Mouse (Mus musculus): ENCODE data around the gene Fmnl1. TPM values are rescaled to one million over a fixed set of nuclear protein-coding genes. Genes with fewer than 3 reads are reported as not detected.
"Not testable (repeated sequence)": the region's sequence is repeated elsewhere in the genome, so short reads cannot be mapped to it uniquely, and the experiment has no call there.

Gene Fmnl1
- polyA plus RNA-seq, 1 experiment, result 63.7 TPM

DNA sequence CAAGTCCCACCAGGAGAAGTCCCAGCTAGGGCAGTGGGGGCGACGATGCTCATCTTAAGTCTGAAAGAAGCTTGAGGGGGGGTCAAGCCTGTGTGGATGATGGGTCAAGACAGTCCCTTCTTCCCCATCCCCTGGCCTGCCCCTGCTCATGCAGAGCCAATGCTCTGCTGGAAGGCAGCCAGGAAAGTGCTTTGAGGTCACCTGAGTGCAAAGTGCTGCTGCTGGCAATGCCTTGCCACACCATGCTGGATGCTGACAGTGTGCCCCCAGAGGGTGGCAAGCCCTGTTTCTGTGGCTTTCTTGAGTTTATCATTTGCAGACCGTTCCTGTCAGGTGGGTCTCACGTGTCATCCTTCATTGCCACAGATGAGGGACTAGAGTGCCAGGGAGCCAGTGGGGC is 49.1 kb downstream of the Fmnl1 start:
- no peaks in the 10 kb centered on the region for H3K27me3 ChIP-seq (ENCODE audit: control insufficient read depth, insufficient read depth, low read length)
- WGBS, result 70% methylated on average over 4 of the region's 4 CpGs
- DNase-seq, result no peak
- peaks cover 15% of the 10 kb centered on the region for H3K4me1 ChIP-seq (ENCODE audit: control insufficient read depth, insufficient read depth, low read length)
- H3K27ac ChIP-seq (ENCODE audit: insufficient read depth, low read length), result no peak overlapping the region
- TF ChIP-seq POLR2A (IDR thresholded peaks at IDR 0.05; ENCODE audit: borderline replicate concordance, insufficient read depth, low read length) (no peak), CTCF (IDR thresholded peaks at IDR 0.05; ENCODE audit: borderline replicate concordance, insufficient read depth, low read depth, low read length) (no peak)
- no peak overlapping the region for H3K4me3 ChIP-seq (replicated peaks; ENCODE audit: insufficient read depth, low read depth, low read length)

DNA sequence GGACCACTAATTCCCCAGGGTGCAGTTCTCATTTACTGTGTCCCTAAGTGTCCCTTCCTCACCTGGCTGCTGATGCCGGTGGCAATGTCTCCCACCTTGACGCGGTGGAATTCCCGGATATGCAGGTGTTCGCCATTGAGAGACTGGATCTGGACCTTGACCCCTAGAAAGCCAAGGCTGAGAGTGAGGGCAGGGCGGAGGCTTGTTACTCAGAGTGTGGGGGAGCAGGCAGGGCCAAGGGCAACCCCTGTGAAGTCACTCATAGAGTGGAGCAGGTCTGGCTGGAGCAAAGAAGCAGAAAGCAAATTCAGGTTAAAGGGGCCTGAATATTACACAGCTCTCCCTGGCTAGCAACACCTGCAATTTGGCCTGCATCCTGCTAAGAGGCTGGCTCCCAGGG is 50.5 kb downstream of the Fmnl1 start:
- 94% methylated on average over 6 of the region's 6 CpGs for WGBS
- TF ChIP-seq POLR2A (IDR thresholded peaks at IDR 0.05; ENCODE audit: borderline replicate concordance, insufficient read depth, low read length) (no peak), CTCF (IDR thresholded peaks at IDR 0.05; ENCODE audit: borderline replicate concordance, insufficient read depth, low read depth, low read length) (no peak)

GRCm38 (mm10) chr11:103222718-103223117 is 51.8 kb downstream of the Fmnl1 start:
- H3K27me3 ChIP-seq (ENCODE audit: control insufficient read depth, insufficient read depth, low read length); H3K4me3 ChIP-seq (replicated peaks; ENCODE audit: insufficient read depth, low read depth, low read length); DNase-seq; H3K27ac ChIP-seq (ENCODE audit: insufficient read depth, low read length): not testable (repeated sequence)
- peaks cover 15% of the 10 kb centered on the region for H3K4me1 ChIP-seq (ENCODE audit: control insufficient read depth, insufficient read depth, low read length)
- 88% methylated on average over 4 of the region's 4 CpGs for WGBS

More for the DNA sequence above, 50.5 kb downstream of the Fmnl1 start:
- no peak overlapping the region for H3K27ac ChIP-seq (ENCODE audit: insufficient read depth, low read length)
- no peak overlapping the region for H3K4me3 ChIP-seq (replicated peaks; ENCODE audit: insufficient read depth, low read depth, low read length)
- H3K4me1 ChIP-seq (ENCODE audit: control insufficient read depth, insufficient read depth, low read length), result peaks cover 15% of the 10 kb centered on the region
- no peak for DNase-seq
- no peaks in the 10 kb centered on the region for H3K27me3 ChIP-seq (ENCODE audit: control insufficient read depth, insufficient read depth, low read length)

GRCm38 (mm10) chr11:103223444-103223843 is 52.5 kb downstream of the Fmnl1 start:
- Histone ChIP-seq H3K4me1 (ENCODE audit: control insufficient read depth, insufficient read depth, low read length) (peaks cover 15% of the 10 kb centered on the region), H3K27ac (ENCODE audit: insufficient read depth, low read length) (no peak overlapping the region), H3K27me3 (ENCODE audit: control insufficient read depth, insufficient read depth, low read length) (no peaks in the 10 kb centered on the region), H3K4me3 (replicated peaks; ENCODE audit: insufficient read depth, low read depth, low read length) (no peak overlapping the region)
- DNase-seq, result no peak
- TF ChIP-seq POLR2A (IDR thresholded peaks at IDR 0.05; ENCODE audit: borderline replicate concordance, insufficient read depth, low read length), result no peak
- no peak for TF ChIP-seq CTCF (IDR thresholded peaks at IDR 0.05; ENCODE audit: borderline replicate concordance, insufficient read depth, low read depth, low read length)
- WGBS, result 94% methylated on average over 10 of the region's 10 CpGs

DNA sequence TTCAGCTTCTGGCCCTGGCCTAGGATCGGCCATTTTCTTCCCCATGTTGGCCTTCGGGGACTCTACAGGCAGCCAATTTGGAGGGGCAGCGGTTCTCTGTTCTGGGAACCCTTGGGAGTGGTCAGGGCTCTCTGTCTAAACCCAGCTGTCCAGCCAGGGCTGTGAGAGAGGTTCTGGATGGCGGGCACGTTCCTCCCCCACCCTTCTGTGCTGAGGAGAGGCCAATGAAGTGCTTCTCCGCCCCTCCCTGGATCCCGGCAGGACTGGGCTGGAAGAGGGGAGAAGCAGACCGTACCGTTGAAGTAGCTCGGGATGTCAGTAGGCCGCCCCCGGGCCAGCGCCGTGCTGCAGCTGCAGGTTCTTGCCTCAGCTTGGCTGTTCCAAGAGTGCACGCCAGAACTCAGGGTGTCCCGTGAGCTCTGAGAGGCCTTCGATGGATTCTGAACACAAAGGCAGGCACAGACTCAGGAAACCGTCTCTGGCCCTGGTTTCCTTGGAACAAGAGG is 53.1 kb downstream of the Fmnl1 start:
- Histone ChIP-seq H3K4me3 (replicated peaks; ENCODE audit: insufficient read depth, low read depth, low read length) (no peak overlapping the region), H3K27ac (ENCODE audit: insufficient read depth, low read length) (no peak overlapping the region), H3K27me3 (ENCODE audit: control insufficient read depth, insufficient read depth, low read length) (no peaks in the 10 kb centered on the region), H3K4me1 (ENCODE audit: control insufficient read depth, insufficient read depth, low read length) (peaks cover 15% of the 10 kb centered on the region)
- DNase-seq, result no peak
- WGBS, result 65% methylated on average over 18 of the region's 18 CpGs
- no peak for TF ChIP-seq CTCF (IDR thresholded peaks at IDR 0.05; ENCODE audit: borderline replicate concordance, insufficient read depth, low read depth, low read length)
- TF ChIP-seq POLR2A (IDR thresholded peaks at IDR 0.05; ENCODE audit: borderline replicate concordance, insufficient read depth, low read length), result no peak

DNA sequence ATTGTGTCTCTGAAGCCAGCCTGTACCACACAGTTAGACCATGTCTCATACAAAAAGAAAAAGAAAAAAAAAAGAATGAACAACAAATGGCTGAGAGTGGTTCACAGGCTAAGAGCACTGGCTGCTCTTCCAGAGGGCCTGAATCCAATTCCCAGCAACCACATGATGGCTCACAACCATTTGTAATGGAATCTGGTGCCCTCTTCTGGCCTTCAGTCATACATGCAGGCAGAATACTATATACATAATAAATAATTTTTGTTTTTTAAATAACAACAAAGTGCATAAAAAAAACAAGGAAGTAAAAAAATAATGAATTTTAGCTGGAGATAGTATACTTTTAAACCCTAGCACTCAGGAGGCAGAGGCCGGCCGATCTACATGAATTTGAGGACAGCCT is 58.7 kb downstream of the Fmnl1 start:
- TF ChIP-seq CTCF (IDR thresholded peaks at IDR 0.05; ENCODE audit: borderline replicate concordance, insufficient read depth, low read depth, low read length), result 0 out of 2 replicates have a peak, but pooled peaks have one; percentile 7
- TF ChIP-seq POLR2A (IDR thresholded peaks at IDR 0.05; ENCODE audit: borderline replicate concordance, insufficient read depth, low read length), result no peak

DNA sequence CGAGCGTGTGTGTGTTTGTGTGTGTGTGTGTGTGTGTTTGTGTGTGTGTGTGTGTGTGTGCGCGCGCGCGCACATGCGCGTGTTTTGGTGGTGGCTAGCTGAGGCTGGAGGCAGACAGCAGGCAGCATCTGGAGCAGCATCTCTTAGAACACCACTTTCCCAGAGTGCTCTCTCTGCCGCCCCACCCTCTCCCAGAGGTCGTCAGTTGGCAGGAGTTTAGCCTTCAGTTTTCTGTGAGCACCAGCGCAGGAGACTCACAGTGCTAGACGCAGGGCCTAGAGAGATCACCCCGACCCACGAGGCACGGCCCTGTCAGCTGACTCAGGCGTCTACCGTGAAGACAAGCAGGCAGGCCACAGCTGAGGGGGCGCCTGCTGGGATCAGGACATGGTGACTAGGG is 59.7 kb downstream of the Fmnl1 start:
- H3K27me3 ChIP-seq (ENCODE audit: control insufficient read depth, insufficient read depth, low read length), result no peaks in the 10 kb centered on the region
- H3K4me3 ChIP-seq (replicated peaks; ENCODE audit: insufficient read depth, low read depth, low read length), result no peak overlapping the region
- WGBS, result 86% methylated on average over 19 of the region's 19 CpGs
- DNase-seq, result no peak
- peaks cover 12% of the 10 kb centered on the region for H3K4me1 ChIP-seq (ENCODE audit: control insufficient read depth, insufficient read depth, low read length)
- TF ChIP-seq CTCF (IDR thresholded peaks at IDR 0.05; ENCODE audit: borderline replicate concordance, insufficient read depth, low read depth, low read length), result no peak
- TF ChIP-seq POLR2A (IDR thresholded peaks at IDR 0.05; ENCODE audit: borderline replicate concordance, insufficient read depth, low read length), result no peak
- H3K27ac ChIP-seq (ENCODE audit: insufficient read depth, low read length), result no peak overlapping the region

More for the DNA sequence above, 58.7 kb downstream of the Fmnl1 start:
- 95% methylated on average over 2 of the region's 2 CpGs for WGBS
- Histone ChIP-seq H3K27me3 (ENCODE audit: control insufficient read depth, insufficient read depth, low read length) (no peaks in the 10 kb centered on the region), H3K4me3 (replicated peaks; ENCODE audit: insufficient read depth, low read depth, low read length) (no peak overlapping the region), H3K27ac (ENCODE audit: insufficient read depth, low read length) (no peak overlapping the region), H3K4me1 (ENCODE audit: control insufficient read depth, insufficient read depth, low read length) (peaks cover 7% of the 10 kb centered on the region; the same call in 1 of the 2 replicates)
- no peak for DNase-seq

GRCm38 (mm10) chr11:103231367-103231766 is 60.5 kb downstream of the Fmnl1 start:
- H3K27me3 ChIP-seq (ENCODE audit: control insufficient read depth, insufficient read depth, low read length), result no peaks in the 10 kb centered on the region
- H3K27ac ChIP-seq (ENCODE audit: insufficient read depth, low read length), result no peak overlapping the region
- H3K4me1 ChIP-seq (ENCODE audit: control insufficient read depth, insufficient read depth, low read length), result peaks cover 17% of the 10 kb centered on the region
- 94% methylated on average over 7 of the region's 7 CpGs for WGBS
- no peak for TF ChIP-seq CTCF (IDR thresholded peaks at IDR 0.05; ENCODE audit: borderline replicate concordance, insufficient read depth, low read depth, low read length)
- TF ChIP-seq POLR2A (IDR thresholded peaks at IDR 0.05; ENCODE audit: borderline replicate concordance, insufficient read depth, low read length), result no peak
- DNase-seq, result no peak
- H3K4me3 ChIP-seq (replicated peaks; ENCODE audit: insufficient read depth, low read depth, low read length), result no peak overlapping the region

All from cerebellum, adult 2 months (tissue).